Mouse (Mus musculus) spleen, adult 2 months (tissue): ENCODE data around the gene Fhit.

Experiments
- CTCF ChIP-seq: fragments of 200-500 bp; IDR thresholded peaks from 2 replicates; pipeline ENCODE4 v1.5.1; 2011; ENCODE audit warnings: mild to moderate bottlenecking, inconsistent platforms; ENCODE audit not compliant: insufficient read depth, insufficient read length, insufficient replicate concordance; ENCODE audit errors: extremely low read depth
- POLR2A ChIP-seq: fragments of 200-500 bp; IDR thresholded peaks from 2 replicates; pipeline ENCODE4 v1.6.1; 2011; ENCODE audit warnings: low read depth, low read length, inconsistent platforms

DNA sequence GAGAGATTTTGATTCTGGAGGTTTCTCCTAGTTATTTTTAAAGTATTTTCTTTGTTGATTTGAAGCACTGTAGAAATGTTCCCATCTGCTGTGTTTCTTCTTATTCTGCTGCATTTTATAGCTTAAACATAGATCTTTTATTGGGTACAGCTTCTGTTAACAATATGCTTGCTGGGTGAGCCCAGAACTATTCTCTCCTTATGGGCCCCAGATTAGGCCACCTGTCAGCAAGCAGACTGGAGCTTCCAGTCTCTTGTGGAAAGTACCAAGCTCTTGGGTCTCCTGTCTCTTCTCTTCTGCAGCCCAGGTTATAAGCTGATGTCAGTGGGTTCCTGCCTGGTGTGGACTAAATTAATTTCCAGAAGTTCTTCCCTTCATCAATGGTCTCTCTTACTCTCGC, 1513.4 kb downstream of the Fhit start:
- TF ChIP-seq CTCF: no peak
- no peak for TF ChIP-seq POLR2A
